Mouse (Mus musculus) liver, embryonic 11.5 days (tissue): ENCODE data around the gene L3mbtl1. TPM values are rescaled to one million over a fixed set of nuclear protein-coding genes. Genes with fewer than 3 reads are reported as not detected.

ENCODE experiments used
- ATAC-seq: fragments of 200-750 bp; cut with Nextera tagmentation; replicated peaks from 2 replicates; pipeline ENCODE4 v1.8.0; 2017; ENCODE audit warnings: moderate number of reproducible peaks, mild to moderate bottlenecking, moderate TSS enrichment, moderate library complexity; ENCODE audit not compliant: low FRiP score
- DNase-seq: peaks from one replicate; pipeline ENCODE4 v3.0.0-alpha.2; 2017; ENCODE audit warnings: low spot score
- H3K27ac ChIP-seq: fragments of 300-500 bp; sonication (generic); 2 replicates; pipeline ENCODE4 v1.5.1; 2014; ENCODE audit warnings: mild to moderate bottlenecking, low read depth, low read length, control low read depth
- H3K27me3 ChIP-seq: fragments of 300-500 bp; sonication (generic); replicated peaks from 2 replicates; pipeline ENCODE4 v1.6.1; 2014; ENCODE audit warnings: low read length, mixed read lengths; ENCODE audit not compliant: control insufficient read depth, insufficient read depth
- H3K36me3 ChIP-seq: fragments of 300-500 bp; sonication (generic); 2 replicates; pipeline ENCODE4 v1.6.1; 2014; ENCODE audit warnings: mild to moderate bottlenecking, low read length, moderate library complexity, mixed read lengths; ENCODE audit not compliant: control insufficient read depth, insufficient read depth
- H3K4me1 ChIP-seq: fragments of 300-500 bp; sonication (generic); replicated peaks from 2 replicates; pipeline ENCODE4 v1.6.1; 2014; ENCODE audit warnings: low read length, mixed read lengths; ENCODE audit not compliant: control insufficient read depth, insufficient read depth
- H3K4me2 ChIP-seq: fragments of 300-500 bp; sonication (generic); 2 replicates; pipeline ENCODE4 v1.6.1; 2014; ENCODE audit warnings: mild to moderate bottlenecking, control low read depth, moderate library complexity
- H3K4me3 ChIP-seq: fragments of 300-500 bp; sonication (generic); 2 replicates; pipeline ENCODE4 v1.5.1; 2014; ENCODE audit warnings: low read depth, low read length, control low read depth
- H3K9ac ChIP-seq: fragments of 300-500 bp; sonication (generic); 2 replicates; pipeline ENCODE4 v1.6.1; 2014; ENCODE audit warnings: low read depth, low read length, control low read depth
- H3K9me3 ChIP-seq: fragments of 300-500 bp; sonication (generic); 2 replicates; pipeline ENCODE4 v1.6.1; 2016; ENCODE audit warnings: low read length, inconsistent platforms, mixed read lengths; ENCODE audit not compliant: control insufficient read depth
- WGBS: fragments of 180-500 bp; shearing (Covaris S2); extraction: QIAGEN DNeasy Blood & Tissue Kit; methylation state at CpG from one replicate; pipeline ENCODE4 v1.1.7; 2014; 5-methylcytosine and 5-hydroxymethylcytosine counted together
- polyA plus RNA-seq: library from polyadenylated mRNA; unstranded; fragments of >200 nt; fragmentation: Nextera tagmentation; extraction: Ambion mirVana; gene quantifications from 2 replicates; pipeline ENCODE4 v1.2.1, GENCODE M21; 2014

Gene L3mbtl1
- polyA plus RNA-seq, 1 experiment from 2014 or later: 0.05 TPM

GRCm38 (mm10) chr2:162948221-162948620 lies 4.9 kb downstream of the L3mbtl1 start:
- DNase-seq (no peak), ATAC-seq (peak; percentile 52)
- no peak overlapping the region for H3K27ac ChIP-seq
- 50% methylated on average over 14 of the region's 14 CpGs for WGBS
- peaks cover 5% of the 10 kb centered on the region; the same call in 1 of the 2 replicates for H3K4me1 ChIP-seq
- H3K4me3 ChIP-seq: peak overlapping the region; percentile 20; the same call in 1 of the 2 replicates
- H3K9me3 ChIP-seq: no peaks in the 10 kb centered on the region
- H3K27me3 ChIP-seq: peaks cover 16% of the 10 kb centered on the region
- H3K9ac ChIP-seq: peak overlapping the region; percentile 20; the same call in 1 of the 2 replicates
- no peaks in the 10 kb centered on the region for H3K36me3 ChIP-seq
- peak overlapping the region; percentile 59 for H3K4me2 ChIP-seq

- no peaks in the 10 kb centered on the region for H3K36me3 ChIP-seq
- no peak overlapping the region for H3K4me2 ChIP-seq
- ATAC-seq (no peak), DNase-seq (no peak)
- H3K4me3 ChIP-seq: no peak overlapping the region
- no peak overlapping the region for H3K9ac ChIP-seq
- no peak overlapping the region for H3K27ac ChIP-seq
- WGBS: 80% methylated on average over 2 of the region's 2 CpGs
- H3K9me3 ChIP-seq: no peaks in the 10 kb centered on the region
- H3K4me1 ChIP-seq: peaks cover 3% of the 10 kb centered on the region; the same call in 1 of the 2 replicates
- H3K27me3 ChIP-seq: peaks cover 2% of the 10 kb centered on the region; the same call in 1 of the 2 replicates
Observed at GRCm38 (mm10) chr2:162950776-162951175, 7.5 kb downstream of the L3mbtl1 start.

GRCm38 (mm10) chr2:162956843-162957242 lies 13.6 kb downstream of the L3mbtl1 start:
- H3K9ac ChIP-seq: no peak overlapping the region
- no peak for DNase-seq
- no peaks in the 10 kb centered on the region for H3K9me3 ChIP-seq
- H3K4me1 ChIP-seq: no peaks in the 10 kb centered on the region
- H3K36me3 ChIP-seq: no peaks in the 10 kb centered on the region
- no peak overlapping the region for H3K4me3 ChIP-seq
- 87% methylated on average over 2 of the region's 2 CpGs for WGBS
- no peak for ATAC-seq
- H3K27ac ChIP-seq: no peak overlapping the region
- H3K4me2 ChIP-seq: no peak overlapping the region
- peaks cover 2% of the 10 kb centered on the region; the same call in 1 of the 2 replicates for H3K27me3 ChIP-seq

GRCm38 (mm10) chr2:162961321-162961720 lies 18.0 kb downstream of the L3mbtl1 start:
- no peak overlapping the region for H3K27ac ChIP-seq
- DNase-seq: no peak
- no peak overlapping the region for H3K9ac ChIP-seq
- WGBS: 65% methylated on average over 8 of the region's 10 CpGs
- H3K36me3 ChIP-seq: no peaks in the 10 kb centered on the region
- H3K4me3 ChIP-seq: no peak overlapping the region
- H3K4me1 ChIP-seq: no peaks in the 10 kb centered on the region
- no peak overlapping the region for H3K4me2 ChIP-seq
- no peak for ATAC-seq
- no peaks in the 10 kb centered on the region for H3K9me3 ChIP-seq
- H3K27me3 ChIP-seq: no peaks in the 10 kb centered on the region

- no peaks in the 10 kb centered on the region for H3K4me1 ChIP-seq
- no peak overlapping the region for H3K27ac ChIP-seq
- H3K4me2 ChIP-seq: no peak overlapping the region
- H3K9ac ChIP-seq: no peak overlapping the region
- H3K36me3 ChIP-seq: no peaks in the 10 kb centered on the region
- DNase-seq (no peak), ATAC-seq (no peak)
- no peaks in the 10 kb centered on the region for H3K9me3 ChIP-seq
- WGBS: 89% methylated on average over 2 of the region's 2 CpGs
- H3K4me3 ChIP-seq: no peak overlapping the region
- no peaks in the 10 kb centered on the region for H3K27me3 ChIP-seq
Observed at GRCm38 (mm10) chr2:162966734-162967133, 23.5 kb downstream of the L3mbtl1 start.

GRCm38 (mm10) chr2:162968357-162968756 lies 25.1 kb downstream of the L3mbtl1 start:
- DNase-seq (no peak), ATAC-seq (peak; percentile 23; the same call in 1 of the 2 replicates)
- 9% methylated on average over 5 of the region's 5 CpGs for WGBS
- H3K4me3 ChIP-seq: no peak overlapping the region
- H3K4me2 ChIP-seq: no peak overlapping the region
- H3K4me1 ChIP-seq: peaks cover 3% of the 10 kb centered on the region; the same call in 1 of the 2 replicates
- no peak overlapping the region for H3K27ac ChIP-seq
- H3K27me3 ChIP-seq: no peaks in the 10 kb centered on the region
- no peaks in the 10 kb centered on the region for H3K9me3 ChIP-seq
- no peaks in the 10 kb centered on the region for H3K36me3 ChIP-seq
- no peak overlapping the region for H3K9ac ChIP-seq

GRCm38 (mm10) chr2:162969101-162969500 lies 25.8 kb downstream of the L3mbtl1 start:
- Histone ChIP-seq H3K4me2 (no peak overlapping the region), H3K9me3 (no peaks in the 10 kb centered on the region), H3K9ac (no peak overlapping the region), H3K4me3 (no peak overlapping the region), H3K36me3 (no peaks in the 10 kb centered on the region), H3K27ac (no peak overlapping the region), H3K27me3 (no peaks in the 10 kb centered on the region), H3K4me1 (peaks cover 9% of the 10 kb centered on the region; the same call in 1 of the 2 replicates)
- ATAC-seq (no peak), DNase-seq (no peak)
- 72% methylated on average over 3 of the region's 3 CpGs for WGBS

- H3K4me2 ChIP-seq: no peak overlapping the region
- 75% methylated on average over 6 of the region's 6 CpGs for WGBS
- H3K4me3 ChIP-seq: no peak overlapping the region
- no peak for ATAC-seq
- DNase-seq: no peak
- H3K27me3 ChIP-seq: no peaks in the 10 kb centered on the region
- H3K36me3 ChIP-seq: no peaks in the 10 kb centered on the region
- no peak overlapping the region for H3K9ac ChIP-seq
- no peaks in the 10 kb centered on the region for H3K9me3 ChIP-seq
- H3K27ac ChIP-seq: no peak overlapping the region
- peaks cover 9% of the 10 kb centered on the region; the same call in 1 of the 2 replicates for H3K4me1 ChIP-seq
Observed at GRCm38 (mm10) chr2:162970896-162971295, 27.6 kb downstream of the L3mbtl1 start.

GRCm38 (mm10) chr2:162972752-162973151 lies 29.5 kb downstream of the L3mbtl1 start:
- no peak overlapping the region for H3K4me3 ChIP-seq
- no peaks in the 10 kb centered on the region for H3K36me3 ChIP-seq
- H3K4me1 ChIP-seq: peaks cover 9% of the 10 kb centered on the region; the same call in 1 of the 2 replicates
- no peak overlapping the region for H3K4me2 ChIP-seq
- 31% methylated on average over 7 of the region's 7 CpGs for WGBS
- no peak overlapping the region for H3K27ac ChIP-seq
- H3K27me3 ChIP-seq: no peaks in the 10 kb centered on the region
- H3K9ac ChIP-seq: no peak overlapping the region
- ATAC-seq (no peak; the same call in 1 of the 2 replicates), DNase-seq (no peak)
- no peaks in the 10 kb centered on the region for H3K9me3 ChIP-seq
